Mouse (Mus musculus): ENCODE data around the gene Usp38. TPM values are rescaled to one million over a fixed set of nuclear protein-coding genes. Genes with fewer than 3 reads are reported as not detected.

Usp38 gene
- total and polyA plus RNA-seq, 3 experiments: 19.3 to 64.8 (median 49.7) TPM

DNA sequence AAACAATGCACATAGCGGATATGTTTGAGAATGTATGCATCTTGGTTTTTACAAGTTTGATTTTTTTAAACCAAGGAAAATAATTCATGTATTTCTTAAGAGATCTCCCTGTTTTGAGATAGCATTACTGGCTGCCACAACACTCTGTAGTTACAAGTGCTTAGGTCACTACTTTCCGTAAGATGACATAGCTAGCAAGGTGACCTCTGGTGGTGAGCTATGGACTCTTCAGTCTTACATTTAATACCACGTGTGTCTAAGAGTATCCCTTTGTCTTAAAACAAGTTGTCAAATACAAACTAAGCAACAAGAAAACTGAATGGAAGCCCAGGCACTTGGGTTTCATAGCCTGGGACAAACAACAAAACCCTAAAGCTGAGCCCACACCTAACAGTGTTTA, 22.8 kb downstream of the Usp38 start:
- no peak overlapping the region for H3K4me3 ChIP-seq (ENCODE audit: low read depth, low read length)
- no peaks in the 10 kb centered on the region for H3K4me1 ChIP-seq (ENCODE audit: insufficient read depth, low read depth, low read length)
- H3K9me3 ChIP-seq (replicated peaks): no peaks in the 10 kb centered on the region
- DNase-seq (ENCODE audit: low spot score): no peak
- ATAC-seq (ENCODE audit: extremely low read depth, insufficient number of reproducible peaks, low FRiP score, poor library complexity, severe bottlenecking): peak; percentile 34; the same call in 1 of the 2 replicates
- peaks cover 90% of the 10 kb centered on the region for H3K36me3 ChIP-seq (replicated peaks)
- no peaks in the 10 kb centered on the region for H3K27me3 ChIP-seq (ENCODE audit: insufficient read depth, low read length)
- no peak for TF ChIP-seq GATA2 (IDR thresholded peaks at IDR 0.05; ENCODE audit: borderline replicate concordance, low read depth, low read length)
- no peak for TF ChIP-seq POLR2AphosphoS5 (IDR thresholded peaks at IDR 0.05; ENCODE audit: insufficient replicate concordance, low read depth, low read length)
- no peak for TF ChIP-seq TAL1 (conservative IDR thresholded peaks at IDR 0.05; ENCODE audit: low read depth, low read length)
- no peak for TF ChIP-seq CTCF (IDR thresholded peaks at IDR 0.05; ENCODE audit: low read depth, low read length)
- TF ChIP-seq GATA1 (IDR thresholded peaks at IDR 0.05; ENCODE audit: borderline replicate concordance, low read length): no peak

DNA sequence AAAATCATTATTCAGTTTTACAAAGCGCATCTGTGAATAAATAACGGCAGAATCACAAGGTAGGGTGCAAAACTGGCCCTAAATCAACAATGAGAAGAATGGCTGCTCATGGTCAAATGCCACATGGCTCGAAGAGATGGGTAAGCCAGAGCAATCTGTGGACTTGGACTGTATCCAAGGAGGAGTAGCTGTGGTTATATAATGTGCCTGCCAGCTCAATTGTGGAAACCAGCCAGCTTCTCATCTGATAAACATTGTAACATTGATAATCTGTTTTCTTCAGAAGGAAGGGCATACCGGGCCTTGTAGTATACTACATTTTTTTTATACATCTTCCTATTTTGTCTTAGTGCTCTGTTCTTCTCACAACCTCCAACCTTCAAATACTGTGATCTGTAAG, 31.9 kb downstream of the Usp38 start:
- TF ChIP-seq POLR2AphosphoS5 (IDR thresholded peaks at IDR 0.05; ENCODE audit: insufficient replicate concordance, low read depth, low read length) (no peak), GATA1 (IDR thresholded peaks at IDR 0.05; ENCODE audit: borderline replicate concordance, low read length) (no peak), CTCF (IDR thresholded peaks at IDR 0.05; ENCODE audit: low read depth, low read length) (no peak), GATA2 (IDR thresholded peaks at IDR 0.05; ENCODE audit: borderline replicate concordance, low read depth, low read length) (no peak), TAL1 (conservative IDR thresholded peaks at IDR 0.05; ENCODE audit: low read depth, low read length) (no peak)
- Histone ChIP-seq H3K9me3 (replicated peaks) (peaks cover 2% of the 10 kb centered on the region; the same call in 1 of the 2 replicates), H3K4me1 (ENCODE audit: insufficient read depth, low read depth, low read length) (no peaks in the 10 kb centered on the region), H3K36me3 (replicated peaks) (peaks cover 72% of the 10 kb centered on the region), H3K27me3 (ENCODE audit: insufficient read depth, low read length) (no peaks in the 10 kb centered on the region), H3K4me3 (ENCODE audit: low read depth, low read length) (no peak overlapping the region)
- DNase-seq (ENCODE audit: low spot score) (peak; percentile 23), ATAC-seq (ENCODE audit: extremely low read depth, insufficient number of reproducible peaks, low FRiP score, poor library complexity, severe bottlenecking) (no peak)

DNA sequence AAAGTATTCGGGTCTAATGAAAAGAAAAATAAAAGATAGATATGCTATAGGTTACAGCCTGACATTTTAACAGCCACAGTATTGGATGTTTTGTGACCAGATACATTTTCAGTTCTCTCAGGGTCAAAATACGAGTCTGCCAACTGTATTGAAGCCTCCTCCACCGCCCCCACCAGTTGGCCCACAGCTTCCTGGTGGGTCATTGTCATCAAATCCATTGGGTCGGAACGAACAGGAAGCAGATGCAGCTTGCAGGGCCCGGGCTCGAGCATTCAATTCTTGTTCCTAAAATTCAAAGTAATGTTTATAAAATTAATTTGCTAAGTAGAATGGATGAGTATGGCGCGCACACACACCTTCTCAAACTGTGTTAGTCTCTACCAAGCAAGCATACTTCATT, 33.0 kb downstream of the Usp38 start:
- no peak for TF ChIP-seq GATA2 (IDR thresholded peaks at IDR 0.05; ENCODE audit: borderline replicate concordance, low read depth, low read length)
- no peak for TF ChIP-seq POLR2AphosphoS5 (IDR thresholded peaks at IDR 0.05; ENCODE audit: insufficient replicate concordance, low read depth, low read length)
- no peak for TF ChIP-seq CTCF (IDR thresholded peaks at IDR 0.05; ENCODE audit: low read depth, low read length)
- no peak for TF ChIP-seq GATA1 (IDR thresholded peaks at IDR 0.05; ENCODE audit: borderline replicate concordance, low read length)
- TF ChIP-seq TAL1 (conservative IDR thresholded peaks at IDR 0.05; ENCODE audit: low read depth, low read length): no peak
- no peaks in the 10 kb centered on the region for H3K4me1 ChIP-seq (ENCODE audit: insufficient read depth, low read depth, low read length)
- DNase-seq (ENCODE audit: low spot score) (no peak), ATAC-seq (ENCODE audit: extremely low read depth, insufficient number of reproducible peaks, low FRiP score, poor library complexity, severe bottlenecking) (no peak)
- no peak overlapping the region for H3K4me3 ChIP-seq (ENCODE audit: low read depth, low read length)
- H3K9me3 ChIP-seq (replicated peaks): peaks cover 2% of the 10 kb centered on the region; the same call in 1 of the 2 replicates
- no peaks in the 10 kb centered on the region for H3K27me3 ChIP-seq (ENCODE audit: insufficient read depth, low read length)
- peaks cover 62% of the 10 kb centered on the region for H3K36me3 ChIP-seq (replicated peaks)

DNA sequence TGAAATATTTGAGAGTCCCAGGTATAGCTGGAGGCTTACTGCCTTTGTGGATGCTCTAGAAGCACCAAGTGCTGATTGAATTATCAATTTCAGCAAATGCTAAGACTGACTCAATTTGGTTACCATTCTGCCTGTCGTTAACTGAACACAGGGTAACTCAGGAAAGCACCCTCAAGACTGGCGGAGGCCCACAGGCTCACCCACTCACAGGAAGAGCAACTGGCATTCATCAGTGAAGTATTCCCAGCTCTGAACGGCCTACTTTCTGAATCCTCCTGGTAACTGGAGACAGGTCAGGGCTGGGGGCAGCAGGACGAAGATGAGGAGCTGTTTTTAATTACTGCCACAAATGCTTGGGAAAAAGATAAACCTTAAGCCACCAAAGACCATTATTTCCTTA, 34.7 kb downstream of the Usp38 start:
- DNase-seq (ENCODE audit: low spot score) (no peak), ATAC-seq (ENCODE audit: extremely low read depth, insufficient number of reproducible peaks, low FRiP score, poor library complexity, severe bottlenecking) (no peak)
- Histone ChIP-seq H3K4me1 (ENCODE audit: insufficient read depth, low read depth, low read length) (no peaks in the 10 kb centered on the region), H3K27me3 (ENCODE audit: insufficient read depth, low read length) (no peaks in the 10 kb centered on the region), H3K9me3 (replicated peaks) (peaks cover 2% of the 10 kb centered on the region; the same call in 1 of the 2 replicates), H3K4me3 (ENCODE audit: low read depth, low read length) (no peak overlapping the region), H3K36me3 (replicated peaks) (peaks cover 47% of the 10 kb centered on the region)
- no peak for TF ChIP-seq POLR2AphosphoS5 (IDR thresholded peaks at IDR 0.05; ENCODE audit: insufficient replicate concordance, low read depth, low read length)
- no peak for TF ChIP-seq GATA1 (IDR thresholded peaks at IDR 0.05; ENCODE audit: borderline replicate concordance, low read length)
- TF ChIP-seq GATA2 (IDR thresholded peaks at IDR 0.05; ENCODE audit: borderline replicate concordance, low read depth, low read length): no peak
- no peak for TF ChIP-seq TAL1 (conservative IDR thresholded peaks at IDR 0.05; ENCODE audit: low read depth, low read length)
- TF ChIP-seq CTCF (IDR thresholded peaks at IDR 0.05; ENCODE audit: low read depth, low read length): no peak

DNA sequence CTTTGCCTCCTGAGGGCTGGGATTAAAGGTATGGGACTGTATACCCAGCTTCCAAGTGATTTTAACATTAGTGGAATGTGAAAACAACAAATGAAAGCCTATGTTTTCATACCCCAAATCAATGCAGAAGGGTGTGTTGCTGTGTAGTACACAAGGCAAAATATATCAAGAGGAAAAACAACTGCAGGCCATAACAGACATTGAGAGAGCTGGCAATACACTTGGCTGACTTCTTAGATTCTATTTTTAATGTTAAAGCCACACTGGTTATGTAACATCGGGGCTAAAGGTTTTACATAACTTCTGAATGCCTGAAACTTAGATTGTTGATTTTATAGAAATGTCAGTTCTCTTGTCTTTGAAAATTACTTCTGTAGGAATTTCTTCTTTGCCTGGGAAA, 37.5 kb downstream of the Usp38 start:
- ATAC-seq (ENCODE audit: extremely low read depth, insufficient number of reproducible peaks, low FRiP score, poor library complexity, severe bottlenecking) (no peak), DNase-seq (ENCODE audit: low spot score) (no peak)
- Histone ChIP-seq H3K9me3 (replicated peaks) (peaks cover 2% of the 10 kb centered on the region; the same call in 1 of the 2 replicates), H3K36me3 (replicated peaks) (peaks cover 26% of the 10 kb centered on the region), H3K27me3 (ENCODE audit: insufficient read depth, low read length) (peaks cover 4% of the 10 kb centered on the region; the same call in 1 of the 2 replicates), H3K4me1 (ENCODE audit: insufficient read depth, low read depth, low read length) (no peaks in the 10 kb centered on the region), H3K4me3 (ENCODE audit: low read depth, low read length) (no peak overlapping the region)
- no peak for TF ChIP-seq TAL1 (conservative IDR thresholded peaks at IDR 0.05; ENCODE audit: low read depth, low read length)
- TF ChIP-seq GATA2 (IDR thresholded peaks at IDR 0.05; ENCODE audit: borderline replicate concordance, low read depth, low read length): no peak
- no peak for TF ChIP-seq GATA1 (IDR thresholded peaks at IDR 0.05; ENCODE audit: borderline replicate concordance, low read length)
- no peak for TF ChIP-seq CTCF (IDR thresholded peaks at IDR 0.05; ENCODE audit: low read depth, low read length)
- no peak for TF ChIP-seq POLR2AphosphoS5 (IDR thresholded peaks at IDR 0.05; ENCODE audit: insufficient replicate concordance, low read depth, low read length)

DNA sequence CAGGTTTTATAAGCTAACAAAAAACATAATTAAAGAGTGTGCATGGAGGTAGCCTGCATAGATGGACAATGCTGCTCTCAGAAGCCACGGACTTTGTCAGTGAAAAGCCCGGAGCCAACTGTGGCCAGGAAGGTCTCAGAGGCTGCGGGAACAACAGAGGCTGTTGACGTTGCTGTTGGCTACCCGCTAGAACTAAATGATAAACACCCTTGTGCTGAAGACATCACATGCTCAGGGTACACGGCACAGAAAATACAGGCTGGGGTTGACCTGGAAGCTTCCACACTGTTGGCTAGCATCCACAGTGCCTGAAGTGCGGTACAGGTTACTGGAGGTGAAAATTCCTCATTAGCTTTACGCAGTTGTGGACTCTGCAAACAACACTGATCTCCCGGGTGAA, 43.6 kb downstream of the Usp38 start:
- no peak for DNase-seq (ENCODE audit: low spot score)
- Histone ChIP-seq H3K4me1 (ENCODE audit: insufficient read depth, low read depth, low read length) (no peaks in the 10 kb centered on the region), H3K9me3 (replicated peaks) (no peaks in the 10 kb centered on the region), H3K27me3 (ENCODE audit: insufficient read depth, low read length) (peaks cover 15% of the 10 kb centered on the region; the same call in 1 of the 2 replicates), H3K36me3 (replicated peaks) (no peaks in the 10 kb centered on the region), H3K4me3 (ENCODE audit: low read depth, low read length) (no peak overlapping the region)
- no peak for TF ChIP-seq GATA1 (IDR thresholded peaks at IDR 0.05; ENCODE audit: borderline replicate concordance, low read length)
- no peak for TF ChIP-seq CTCF (IDR thresholded peaks at IDR 0.05; ENCODE audit: low read depth, low read length)
- TF ChIP-seq TAL1 (conservative IDR thresholded peaks at IDR 0.05; ENCODE audit: low read depth, low read length): no peak
- ATAC-seq (ENCODE audit: extremely low read depth, insufficient number of reproducible peaks, low FRiP score, poor library complexity, severe bottlenecking): no peak
